Mouse (Mus musculus) intestine, embryonic 16.5 days (tissue): ENCODE data around the gene Gfpt2. TPM values are rescaled to one million over a fixed set of nuclear protein-coding genes. Genes with fewer than 3 reads are reported as not detected.

Experiments used
- ATAC-seq: fragments of 200-750 bp; cut with Nextera tagmentation; 2 replicates; pipeline ENCODE4 v1.8.0; 2017; ENCODE audit warnings: moderate TSS enrichment, moderate library complexity
- H3K27ac ChIP-seq: fragments of 300-500 bp; sonication (generic); 2 replicates; pipeline ENCODE4 v1.5.1; 2014; ENCODE audit warnings: mild to moderate bottlenecking, low read length
- H3K27me3 ChIP-seq: fragments of 300-500 bp; sonication (generic); replicated peaks from 2 replicates; pipeline ENCODE4 v1.6.1; 2014; ENCODE audit warnings: low read length, control low read depth, mixed read lengths; ENCODE audit not compliant: control insufficient read depth, insufficient read depth
- H3K36me3 ChIP-seq: fragments of 300-500 bp; sonication (generic); 2 replicates; pipeline ENCODE4 v1.6.1; 2014; ENCODE audit warnings: low read length, control low read depth; ENCODE audit not compliant: control insufficient read depth, insufficient read depth
- H3K4me1 ChIP-seq: fragments of 300-500 bp; sonication (generic); 2 replicates; pipeline ENCODE4 v1.6.1; 2014; ENCODE audit warnings: low read length, control low read depth, mixed read lengths; ENCODE audit not compliant: control insufficient read depth, insufficient read depth
- H3K4me2 ChIP-seq: fragments of 300-500 bp; sonication (generic); 2 replicates; pipeline ENCODE4 v1.6.1; 2014; ENCODE audit warnings: low read depth, low read length, control low read depth
- H3K4me3 ChIP-seq: fragments of 300-500 bp; sonication (generic); 2 replicates; pipeline ENCODE4 v1.5.1; 2014; ENCODE audit warnings: mild to moderate bottlenecking, low read length
- H3K9ac ChIP-seq: fragments of 300-500 bp; sonication (generic); 2 replicates; pipeline ENCODE4 v1.6.1; 2014; ENCODE audit warnings: low read depth, low read length
- H3K9me3 ChIP-seq: fragments of 300-500 bp; sonication (generic); 2 replicates; pipeline ENCODE4 v1.6.1; 2016; ENCODE audit warnings: low read length, control low read depth; ENCODE audit not compliant: control insufficient read depth
- WGBS: fragments of 180-500 bp; shearing (Covaris S2); extraction: QIAGEN DNeasy Blood & Tissue Kit; methylation state at CpG from one replicate; pipeline ENCODE4 v1.1.7; 2014; 5-methylcytosine and 5-hydroxymethylcytosine counted together
- microRNA-seq: library from miRNA; unstranded; fragments of <30 nt; microRNA quantifications from one replicate; pipeline ENCODE4, GENCODE M21; 2016
- polyA plus RNA-seq: library from polyadenylated mRNA; unstranded; fragments of >200 nt; fragmentation: Nextera tagmentation; extraction: Ambion mirVana; gene quantifications from 2 replicates; pipeline ENCODE4 v1.2.1, GENCODE M21; 2015

Gene Gfpt2
- polyA plus RNA-seq, 1 experiment from 2014 or later, result 6.4 TPM

DNA sequence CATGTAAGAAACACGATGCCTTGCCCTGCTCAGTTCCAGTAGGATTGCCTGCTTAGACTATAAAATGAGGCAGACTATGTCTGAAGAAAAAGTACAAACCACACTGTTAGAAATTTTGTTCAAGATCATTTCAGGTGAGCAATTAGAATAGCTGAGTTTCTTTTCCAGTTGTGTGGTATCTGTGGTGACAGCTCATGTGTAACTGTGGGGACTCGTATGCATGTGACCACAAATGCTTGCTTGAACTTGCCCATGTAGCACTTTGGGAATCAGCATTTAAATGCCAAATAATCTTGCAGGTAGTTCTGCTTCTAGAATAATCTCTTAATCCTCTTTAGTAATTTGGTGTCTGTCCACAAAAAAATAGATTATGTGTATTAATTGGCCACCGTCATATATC is 89.4 kb downstream of the Gfpt2 start:
- H3K36me3 ChIP-seq, result peaks cover 5% of the 10 kb centered on the region; the same call in 1 of the 2 replicates
- no peak overlapping the region for H3K4me3 ChIP-seq
- H3K9me3 ChIP-seq, result no peaks in the 10 kb centered on the region
- H3K27ac ChIP-seq, result no peak overlapping the region
- ATAC-seq, result no peak
- 92% methylated on average over 3 of the region's 3 CpGs for WGBS
- peaks cover 6% of the 10 kb centered on the region; the same call in 1 of the 2 replicates for H3K4me1 ChIP-seq
- no peak overlapping the region for H3K9ac ChIP-seq
- no peaks in the 10 kb centered on the region for H3K27me3 ChIP-seq
- no peak overlapping the region for H3K4me2 ChIP-seq

Small RNA genes within 50 kb of the gene (microRNA-seq; reads per million reads assigned to microRNA genes)
- not detected for gene Gm23813

Other genes with a start within 250 kb of the Gfpt2 start
- not detected in 2 replicates for gene Olfr1380, start 237.3 kb upstream of the Gfpt2 start, polyA plus RNA-seq
- gene Flt4, start 184.9 kb upstream of the Gfpt2 start, polyA plus RNA-seq, result 4.0 and 4.3 TPM in 2 replicates
- gene Scgb3a1, start 130.6 kb upstream of the Gfpt2 start, polyA plus RNA-seq, result not detected in 2 replicates
- 26.9 and 31.5 TPM in 2 replicates for gene Cnot6, start 81.5 kb upstream of the Gfpt2 start, polyA plus RNA-seq
- 26.6 and 27.8 TPM in 2 replicates for gene Mapk9, start 52.6 kb downstream of the Gfpt2 start, polyA plus RNA-seq
- gene Rasgef1c, start 107.7 kb downstream of the Gfpt2 start, polyA plus RNA-seq, result 0.26 and 0.28 TPM in 2 replicates
- 14.7 and 21.2 TPM in 2 replicates for gene Rnf130, start 231.2 kb downstream of the Gfpt2 start, polyA plus RNA-seq